Mouse (Mus musculus) spleen, postnatal 0 days (tissue): ENCODE data around the gene Olfr322. TPM values are rescaled to one million over a fixed set of nuclear protein-coding genes. Genes with fewer than 3 reads are reported as not detected.

Experiments used
- polyA plus RNA-seq: library from polyadenylated mRNA; unstranded; fragments of >200 nt; fragmentation: Nextera tagmentation; extraction: Ambion mirVana; gene quantifications from 2 replicates; pipeline ENCODE4 v1.2.1, GENCODE M21; 2015

Gene Olfr322
- 0.04 TPM in 2 replicates for polyA plus RNA-seq

GRCm38 (mm10) chr11:58658596-58658995 lies at the start of gene Olfr322:
Gene Olfr322, plus strand, starts transcription at chr11:58658782.

DNA sequence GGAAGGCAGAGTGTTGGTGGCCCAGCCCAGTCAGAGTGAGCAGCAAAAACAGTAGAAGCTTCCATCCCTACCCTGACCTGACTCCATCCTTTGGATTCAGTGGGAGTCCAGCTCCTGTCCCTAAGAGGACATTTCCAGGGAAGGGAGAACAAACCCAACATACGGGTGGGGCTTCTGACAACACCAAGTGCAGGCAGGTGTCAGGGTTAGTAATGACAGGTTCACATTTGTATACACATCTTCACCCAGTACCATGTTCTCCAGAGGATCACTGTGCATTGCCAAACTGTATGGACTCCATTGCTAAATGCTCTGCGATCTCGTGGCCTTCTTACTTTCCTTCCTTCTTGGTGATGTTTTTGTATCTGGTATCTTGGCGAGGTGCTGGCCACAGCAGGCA lies 42.6 kb upstream of the Olfr322 start, which contains the start of gene 2210407C18Rik:
Gene 2210407C18Rik (minus strand): TSS at position 101 of the 400 bp plus-strand sequence.

GRCm38 (mm10) chr11:58630401-58630800 lies 28.2 kb upstream of the Olfr322 start, which contains the start of gene Olfr323:
Gene Olfr323, minus strand, starts transcription at chr11:58630501.

DNA sequence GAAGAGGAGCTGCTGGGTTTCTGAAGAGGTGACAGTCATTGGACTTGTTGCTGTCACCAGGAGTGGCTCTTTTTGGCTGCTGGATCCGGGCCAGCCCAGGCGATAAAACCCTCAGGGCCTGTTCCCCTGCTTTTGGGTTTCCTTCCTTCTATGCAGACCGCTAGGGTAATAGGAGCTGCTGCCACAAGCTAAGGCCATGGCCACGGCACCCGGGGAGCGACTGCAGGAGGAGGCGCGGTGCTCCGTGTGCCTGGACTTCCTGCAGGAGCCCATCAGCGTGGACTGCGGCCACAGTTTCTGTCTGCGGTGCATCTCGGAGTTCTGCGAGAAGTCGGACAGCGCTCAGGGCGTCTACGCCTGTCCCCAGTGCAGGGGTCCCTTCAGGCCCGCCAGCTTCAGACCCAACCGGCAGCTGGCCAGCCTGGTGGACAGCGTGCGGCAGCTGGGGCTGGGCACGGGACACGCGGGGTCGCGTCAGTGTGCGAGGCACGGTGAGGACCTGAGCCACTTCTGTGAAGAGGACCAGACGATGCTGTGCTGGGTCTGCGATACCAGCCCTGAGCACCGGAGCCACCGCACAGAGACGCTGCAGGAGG lies 18.2 kb upstream of the Olfr322 start, which contains the start of gene Trim58:
Gene Trim58 (plus strand): TSS at position 194 of the 596 bp plus-strand sequence.

DNA sequence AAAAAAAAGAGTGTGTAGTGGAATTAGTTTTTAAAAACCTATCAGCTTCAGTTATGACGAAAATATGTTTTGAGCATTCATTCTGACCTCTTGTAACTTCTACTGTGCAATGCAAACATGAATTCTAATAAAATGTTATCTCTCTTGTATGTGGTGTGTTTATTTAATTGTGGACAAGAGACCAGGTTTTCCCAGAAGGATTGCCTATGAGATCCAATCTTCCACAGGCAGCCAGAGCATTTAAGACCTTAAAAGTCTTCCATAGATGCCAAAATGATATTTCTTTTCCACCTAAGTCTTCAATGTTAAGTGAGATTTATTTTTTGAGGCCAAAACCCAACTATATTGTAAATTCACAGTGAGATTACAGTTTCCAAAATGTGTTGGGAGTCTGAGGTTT lies 22.2 kb downstream of the Olfr322 start, which contains the start of gene Olfr320:
Gene Olfr320 (plus strand): TSS at position 301 of the 400 bp plus-strand sequence.

GRCm38 (mm10) chr11:58698862-58699261 lies 40.3 kb downstream of the Olfr322 start, which contains the start of gene Olfr319:
Gene Olfr319, plus strand, starts transcription at chr11:58699162.

Other genes starting within 250 kb of the Olfr322 start
- gene 1810065E05Rik, start 237.7 kb upstream of the Olfr322 start, polyA plus RNA-seq: not detected in 2 replicates
- not detected in 2 replicates for gene Gm12253, start 226.2 kb upstream of the Olfr322 start, polyA plus RNA-seq
- not detected in 2 replicates for gene Lypd9, start 205.9 kb upstream of the Olfr322 start, polyA plus RNA-seq
- gene Olfr30, start 196.5 kb upstream of the Olfr322 start, polyA plus RNA-seq: not detected in 2 replicates
- not detected in 2 replicates for gene Olfr332, start 166.2 kb upstream of the Olfr322 start, polyA plus RNA-seq
- not detected in 2 replicates for gene Olfr331, start 156.2 kb upstream of the Olfr322 start, polyA plus RNA-seq
- not detected in 2 replicates for gene Olfr330, start 123.9 kb upstream of the Olfr322 start, polyA plus RNA-seq
- not detected in 2 replicates for gene Olfr329-ps, start 112.4 kb upstream of the Olfr322 start, polyA plus RNA-seq
- gene Olfr328, start 103.1 kb upstream of the Olfr322 start, polyA plus RNA-seq: 0.07 TPM in 1 of 2 replicates, not detected in the other
- gene Olfr224, start 88.2 kb upstream of the Olfr322 start, polyA plus RNA-seq: not detected in 2 replicates
- not detected in 2 replicates for gene Olfr325, start 81.1 kb upstream of the Olfr322 start, polyA plus RNA-seq
- gene Olfr324, start 63.7 kb upstream of the Olfr322 start, polyA plus RNA-seq: not detected in 2 replicates
- 0.14 and 0.19 TPM in 2 replicates for gene 2210407C18Rik, start 42.7 kb upstream of the Olfr322 start, polyA plus RNA-seq
- not detected in 2 replicates for gene Olfr323, start 28.3 kb upstream of the Olfr322 start, polyA plus RNA-seq
- gene Trim58, start 18.3 kb upstream of the Olfr322 start, polyA plus RNA-seq: 12.8 and 13.1 TPM in 2 replicates
- gene Olfr320, start 22.3 kb downstream of the Olfr322 start, polyA plus RNA-seq: not detected in 2 replicates
- not detected in 2 replicates for gene Olfr319, start 40.4 kb downstream of the Olfr322 start, polyA plus RNA-seq
- not detected in 2 replicates for gene Olfr318, start 65.2 kb downstream of the Olfr322 start, polyA plus RNA-seq
- not detected in 2 replicates for gene Olfr317, start 80.4 kb downstream of the Olfr322 start, polyA plus RNA-seq
- not detected in 2 replicates for gene Olfr316, start 94.0 kb downstream of the Olfr322 start, polyA plus RNA-seq
- gene Olfr315, start 114.4 kb downstream of the Olfr322 start, polyA plus RNA-seq: not detected in 2 replicates
- gene Olfr314, start 124.2 kb downstream of the Olfr322 start, polyA plus RNA-seq: not detected in 2 replicates
- gene Fam183b, start 143.2 kb downstream of the Olfr322 start, polyA plus RNA-seq: not detected in 2 replicates
- gene Olfr313, start 156.2 kb downstream of the Olfr322 start, polyA plus RNA-seq: not detected in 2 replicates
- not detected in 2 replicates for gene Olfr312, start 170.5 kb downstream of the Olfr322 start, polyA plus RNA-seq
- not detected in 2 replicates for gene Olfr311, start 180.5 kb downstream of the Olfr322 start, polyA plus RNA-seq
- 2.7 and 3.0 TPM in 2 replicates for gene Gm12258, start 188.4 kb downstream of the Olfr322 start, polyA plus RNA-seq
- gene 2810021J22Rik, start 208.4 kb downstream of the Olfr322 start, polyA plus RNA-seq: 2.2 and 4.1 TPM in 2 replicates
- gene Zfp39, start 245.4 kb downstream of the Olfr322 start, polyA plus RNA-seq: 6.0 and 6.6 TPM in 2 replicates